Mouse (Mus musculus): Measurements from ENCODE around the gene Crk.
"Not testable (repeated sequence)": the region's sequence is repeated elsewhere in the genome, so short reads cannot be mapped to it uniquely, and the experiment has no call there.

Gene Crk

DNA sequence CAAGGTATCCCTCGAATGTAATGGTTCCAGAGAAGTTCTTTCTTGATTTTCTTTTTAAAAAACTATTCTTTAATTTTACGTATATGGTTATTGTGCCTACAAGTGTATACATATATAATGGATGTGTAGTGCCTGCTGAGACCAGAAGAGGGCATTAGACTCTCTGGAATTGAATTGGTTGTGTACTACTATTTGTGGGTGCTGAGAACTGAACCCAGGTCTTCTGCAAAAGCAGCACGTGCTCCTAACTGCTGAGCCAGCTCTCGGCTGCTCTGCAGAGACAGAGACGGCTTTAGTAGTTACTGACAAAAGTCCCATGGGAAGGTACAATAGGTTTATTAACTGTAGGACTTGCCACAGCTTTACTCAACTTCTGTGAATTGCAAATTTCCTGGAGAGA, 5.4 kb downstream of the Crk start:
- DNase-seq (ENCODE audit: low spot score in 2 of 2): no peak

DNA sequence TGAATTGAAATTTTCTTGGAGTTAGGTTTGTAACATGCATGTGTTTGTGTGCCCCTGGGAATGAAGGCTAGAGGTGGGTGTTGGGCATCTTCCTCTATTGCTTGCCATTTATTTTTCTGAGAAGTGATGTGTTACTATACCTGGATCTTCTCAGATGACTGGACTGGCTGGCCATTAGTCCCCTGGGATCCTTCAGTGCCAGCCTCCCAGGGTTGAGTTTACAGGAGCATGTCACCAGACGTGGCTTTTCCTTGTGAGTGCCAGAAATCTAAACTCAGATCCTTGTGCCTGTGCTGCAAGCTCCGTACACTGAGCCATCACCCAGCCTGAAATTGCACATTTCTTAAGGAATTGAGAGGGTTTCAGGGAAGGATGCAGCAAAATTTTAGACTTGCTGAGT, 5.9 kb downstream of the Crk start:
- DNase-seq (ENCODE audit: low spot score in 2 of 2): no peak

DNA sequence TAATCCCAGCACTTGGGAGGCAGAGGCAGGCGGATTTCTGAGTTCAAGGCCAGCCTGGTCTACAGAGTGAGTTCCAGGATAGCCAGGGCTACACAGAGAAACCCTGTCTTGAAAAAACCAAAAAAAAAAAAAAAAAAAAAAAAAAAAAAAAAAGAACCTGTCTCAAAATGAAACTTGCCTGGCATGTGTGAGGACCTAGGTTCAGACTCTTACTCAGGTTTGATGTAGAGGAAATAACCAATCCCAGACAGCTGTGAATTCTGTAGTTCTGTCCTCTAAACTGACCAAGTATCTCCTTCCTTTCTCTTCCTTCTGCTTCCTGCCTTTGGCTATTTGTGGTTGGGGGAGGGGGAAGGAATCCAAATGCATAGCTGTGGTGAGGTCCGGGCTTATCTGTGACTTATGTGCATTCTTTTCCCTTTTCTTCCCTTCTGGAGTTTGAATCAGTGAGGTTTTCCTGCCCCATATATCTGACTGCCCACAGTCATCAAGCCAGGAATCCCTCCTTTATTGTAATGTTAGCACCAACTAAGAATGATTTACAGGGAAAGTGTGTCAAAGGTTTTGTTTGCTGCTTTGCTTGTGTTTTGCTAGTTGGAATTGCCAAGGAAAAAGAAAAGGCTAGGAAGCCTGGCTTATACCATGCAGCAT, 8.4 kb downstream of the Crk start:
- no peak for DNase-seq (ENCODE audit: low spot score in 2 of 2)

- DNase-seq (ENCODE audit: low spot score in 2 of 2): no peak
These were observed 9.1 kb downstream of the Crk start for GRCm38 (mm10) chr11:75688132-75688531.

GRCm38 (mm10) chr11:75689977-75690376, 10.9 kb downstream of the Crk start:
- no peak for DNase-seq (ENCODE audit: low spot score in 2 of 2)

GRCm38 (mm10) chr11:75691047-75691446, 12.0 kb downstream of the Crk start:
- no peak for DNase-seq (ENCODE audit: low spot score in 2 of 2)

DNA sequence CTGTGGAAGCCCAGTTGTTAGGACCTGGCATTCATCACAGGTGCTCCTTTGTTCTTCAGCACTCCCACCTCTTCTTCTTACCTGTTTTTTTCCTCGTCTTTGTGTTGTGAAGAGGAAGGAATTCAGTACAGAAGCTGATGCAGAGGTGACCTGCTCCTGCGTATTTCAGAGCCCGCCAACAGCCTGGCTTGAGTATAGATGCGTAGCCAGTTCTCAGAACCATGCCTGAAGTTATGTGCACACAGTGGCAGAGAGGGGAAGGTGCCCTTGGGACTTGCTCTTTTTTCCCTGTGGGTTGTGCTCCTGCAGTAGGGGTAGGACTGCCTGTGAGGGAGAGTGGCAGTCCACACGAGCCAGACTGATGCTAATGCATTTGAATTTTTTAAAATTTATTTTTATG, 14.5 kb downstream of the Crk start:
- DNase-seq (ENCODE audit: low spot score in 2 of 2): no peak

DNA sequence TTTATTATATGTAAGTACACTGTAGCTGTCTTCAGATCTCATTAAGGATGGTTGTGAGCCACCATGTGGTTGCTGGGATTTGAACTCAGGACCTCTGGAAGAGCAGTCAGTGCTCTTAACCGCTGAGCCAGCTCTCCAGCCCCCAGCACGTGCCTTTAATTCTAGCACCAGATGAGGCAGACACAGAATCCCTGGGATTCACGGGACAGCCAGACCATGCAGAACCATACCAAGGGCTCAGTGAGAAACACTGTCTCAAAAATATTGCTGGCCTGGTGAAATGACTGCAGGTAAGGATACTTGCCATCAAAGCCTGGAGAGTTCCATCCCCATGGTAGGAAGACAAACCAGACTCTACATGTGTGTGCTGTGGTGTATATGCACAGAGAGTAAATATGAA, 18.4 kb downstream of the Crk start:
- DNase-seq (ENCODE audit: low spot score in 2 of 2): not testable (repeated sequence)

DNA sequence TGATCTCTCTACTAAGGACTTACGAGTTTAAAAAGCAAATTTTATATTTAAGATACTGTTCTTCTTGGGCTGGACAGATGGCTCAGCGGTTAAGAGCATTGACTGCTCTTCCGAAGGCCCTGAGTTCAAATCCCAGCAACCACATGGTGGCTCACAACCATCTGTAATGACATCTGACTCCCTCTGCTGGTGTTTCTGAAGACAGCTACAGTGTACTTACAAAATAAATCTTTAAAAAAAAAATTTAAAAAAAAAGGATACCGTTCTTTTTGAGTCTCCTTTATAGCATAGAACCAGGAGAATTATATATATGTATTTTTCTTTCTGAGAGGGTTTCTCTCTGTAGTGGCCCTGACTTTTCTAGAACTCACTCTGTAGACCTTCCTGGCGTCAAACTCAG, 21.5 kb downstream of the Crk start:
- no peak for DNase-seq (ENCODE audit: low spot score in 2 of 2)

- DNase-seq (ENCODE audit: low spot score in 2 of 2): no peak
These were observed 23.7 kb downstream of the Crk start for GRCm38 (mm10) chr11:75702761-75703160.

GRCm38 (mm10) chr11:75703748-75704147, 24.7 kb downstream of the Crk start:
- DNase-seq (ENCODE audit: low spot score in 2 of 2): no peak

- no peak for DNase-seq (ENCODE audit: low spot score in 2 of 2)
These were observed 34.9 kb downstream of the Crk start for GRCm38 (mm10) chr11:75713949-75714348.

DNA sequence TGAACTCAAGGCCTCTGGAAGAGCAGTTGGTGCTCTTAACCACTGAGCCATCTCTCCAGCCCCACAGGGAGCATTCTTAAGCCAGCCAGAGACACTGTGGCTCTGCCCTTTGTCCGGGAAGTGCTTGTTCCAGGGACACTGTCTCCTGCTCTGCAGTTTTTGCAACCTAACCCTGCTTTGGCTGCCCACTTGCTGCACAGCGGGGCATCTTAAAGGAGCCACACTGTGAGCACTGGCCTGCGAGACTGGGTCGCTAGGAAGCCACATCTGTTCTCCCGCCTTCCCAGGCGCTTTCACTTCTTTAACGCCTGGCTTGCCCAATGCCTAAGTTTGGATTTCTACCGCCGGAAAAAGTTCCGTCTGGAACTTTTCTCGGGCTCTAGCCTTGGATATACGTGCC, 36.5 kb downstream of the Crk start:
- DNase-seq (ENCODE audit: low spot score in 2 of 2): no peak

DNA sequence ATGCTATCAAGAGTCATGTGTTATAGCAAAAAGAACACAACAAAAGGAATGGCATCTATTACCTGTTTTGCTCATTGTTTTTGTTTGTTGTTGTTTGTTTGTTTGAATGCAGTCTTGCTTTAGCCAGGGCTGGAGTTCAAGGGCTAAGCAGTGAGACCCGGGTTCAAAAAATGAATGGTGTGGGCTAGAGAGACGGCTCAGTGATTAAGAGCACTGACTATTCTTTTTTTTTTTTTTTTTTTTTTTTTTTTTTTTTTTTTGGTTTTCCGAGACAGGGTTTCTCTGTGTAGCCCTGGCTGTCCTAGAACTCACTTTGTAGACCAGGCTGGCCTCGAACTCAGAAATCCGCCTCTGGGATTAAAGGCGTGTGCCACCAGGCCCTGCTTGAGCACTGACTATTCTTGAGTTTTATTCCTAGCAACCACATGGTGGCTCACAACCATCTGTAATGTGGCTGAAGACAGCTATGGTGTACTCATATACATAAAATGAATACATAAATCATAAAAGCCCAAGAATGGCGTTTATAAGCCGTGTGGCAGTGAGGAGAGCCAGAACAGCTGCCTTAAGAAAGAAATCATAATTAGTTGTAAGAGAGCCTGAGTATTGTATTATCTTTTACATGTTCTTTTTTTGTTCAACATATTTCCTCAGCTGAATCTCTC, 37.7 kb downstream of the Crk start:
- no peak for DNase-seq (ENCODE audit: low spot score in 2 of 2)

DNA sequence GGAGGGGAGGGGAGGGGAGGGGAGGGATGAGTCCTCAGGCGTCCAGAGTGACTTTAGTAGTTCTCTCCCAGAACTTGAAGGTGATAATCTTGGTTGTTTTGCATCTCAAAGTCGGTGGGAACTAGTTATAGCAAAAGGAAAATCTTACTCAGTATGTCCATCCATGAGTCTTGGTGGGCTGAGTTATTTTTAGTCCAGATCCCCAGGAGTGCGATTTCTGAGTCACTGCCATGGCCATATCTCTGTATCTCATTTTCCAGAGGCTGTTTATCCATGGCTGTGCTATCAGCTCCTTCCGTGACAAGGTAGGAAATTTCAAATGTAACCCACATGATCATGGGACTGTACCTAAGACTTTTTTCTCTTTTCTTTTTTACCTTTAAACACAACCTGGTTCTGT, 43.3 kb downstream of the Crk start:
- no peak for DNase-seq (ENCODE audit: low spot score in 2 of 2)

- DNase-seq (ENCODE audit: low spot score in 2 of 2): no peak
These were observed 48.1 kb downstream of the Crk start for GRCm38 (mm10) chr11:75727168-75727567.

- DNase-seq (ENCODE audit: low spot score in 2 of 2): not testable (repeated sequence)
These were observed 48.6 kb downstream of the Crk start for GRCm38 (mm10) chr11:75727659-75728058.

- peak; percentile 88 to 89 for DNase-seq (ENCODE audit: low spot score in 2 of 2)
These were observed 53.6 kb downstream of the Crk start, which contains the start of gene Ywhae for GRCm38 (mm10) chr11:75732434-75733226. Gene Ywhae, plus strand, starts transcription at chr11:75732869.

GRCm38 (mm10) chr11:75733227-75733940, 54.3 kb downstream of the Crk start:
- DNase-seq (ENCODE audit: low spot score in 2 of 2): peak; percentile 36 to 61

GRCm38 (mm10) chr11:75735462-75736252, 56.6 kb downstream of the Crk start:
- DNase-seq (ENCODE audit: low spot score in 2 of 2): no peak

DNA sequence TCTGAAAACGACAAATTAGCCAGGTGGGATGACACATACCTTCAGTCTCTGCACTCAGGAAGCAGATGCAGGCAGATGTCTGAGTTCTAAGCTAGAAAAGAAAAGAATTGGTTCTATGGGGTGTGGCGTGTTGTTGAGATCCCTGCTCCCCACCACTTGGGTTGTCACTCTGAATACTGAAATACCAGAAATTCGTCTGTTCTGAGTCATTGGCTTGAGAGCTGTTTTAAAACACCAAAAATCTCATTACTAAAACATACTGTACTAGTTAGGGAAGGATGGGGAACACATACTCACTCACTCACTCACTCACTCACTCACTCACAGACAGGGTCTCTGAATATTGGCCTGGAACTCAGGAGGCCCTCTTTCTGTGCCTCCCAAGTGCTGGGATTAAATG, 57.9 kb downstream of the Crk start:
- DNase-seq (ENCODE audit: low spot score in 2 of 2): no peak
